Mouse (Mus musculus): ENCODE measurements around the gene Lsg1.

- TF ChIP-seq GATA1 (IDR thresholded peaks at IDR 0.05; ENCODE audit: low read length) (no peak), TAL1 (IDR thresholded peaks at IDR 0.05; ENCODE audit: low read length) (no peak)
These were observed 65.0 kb downstream of the Lsg1 start for GRCm38 (mm10) chr16:30522253-30522940.

Data from erythroblast, embryonic 14.5 days (primary cell).